Mouse (Mus musculus): Measurements from ENCODE around the gene Gm10271. TPM values are rescaled to one million over a fixed set of nuclear protein-coding genes. Genes with fewer than 3 reads are reported as not detected.
A peak's percentile ranks its signal among the peaks of the same experiment; 100 is the strongest.

Gm10271 gene
- polyA plus RNA-seq (2015; fragmentation: Nextera tagmentation; extraction: Ambion mirVana): not detected in 2 replicates

DNA sequence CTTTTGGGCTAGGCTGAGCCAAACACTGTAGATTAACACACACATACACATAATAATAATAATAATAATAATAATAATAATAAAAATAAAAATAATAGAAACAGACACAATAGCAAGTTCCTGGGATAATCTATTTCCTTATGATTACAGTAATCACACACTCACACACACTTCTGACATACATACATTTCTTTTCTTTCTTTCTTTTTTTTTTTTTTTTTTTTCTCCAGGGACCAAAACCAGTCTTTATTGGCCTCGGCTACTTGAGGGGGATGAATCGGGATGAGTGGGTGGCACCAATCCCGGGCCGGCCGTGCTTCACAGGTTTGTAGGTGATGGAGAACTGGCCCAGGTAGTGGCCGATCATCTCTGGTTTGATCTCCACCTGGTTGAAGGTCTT lies at the start of gene Gm10271:
Gene Gm10271, minus strand, starts transcription at position 101 of the 400 bp plus-strand sequence.
- no peaks in the 10 kb centered on the region for H3K4me1 ChIP-seq (ENCODE audit: control insufficient read depth, insufficient read depth, low read length)
- H3K4me2 ChIP-seq (ENCODE audit: low read depth, low read length): no peak within 1 kb of the TSS
- no peaks in the 10 kb centered on the region for H3K36me3 ChIP-seq (ENCODE audit: control insufficient read depth, insufficient read depth, low read length)
- H3K27ac ChIP-seq (ENCODE audit: low read length): no peak within 1 kb of the TSS
- no peaks in the 10 kb centered on the region for H3K9me3 ChIP-seq (ENCODE audit: control insufficient read depth, low read length)
- H3K9ac ChIP-seq (ENCODE audit: low read depth, low read length): no peak within 1 kb of the TSS
- ATAC-seq: no peak
- no peaks in the 10 kb centered on the region for H3K27me3 ChIP-seq (replicated peaks; ENCODE audit: control insufficient read depth, insufficient read depth, low read length)
- H3K4me3 ChIP-seq (ENCODE audit: low read length): no peak within 1 kb of the TSS
- WGBS: 96% methylated on average over 6 of the region's 6 CpGs

DNA sequence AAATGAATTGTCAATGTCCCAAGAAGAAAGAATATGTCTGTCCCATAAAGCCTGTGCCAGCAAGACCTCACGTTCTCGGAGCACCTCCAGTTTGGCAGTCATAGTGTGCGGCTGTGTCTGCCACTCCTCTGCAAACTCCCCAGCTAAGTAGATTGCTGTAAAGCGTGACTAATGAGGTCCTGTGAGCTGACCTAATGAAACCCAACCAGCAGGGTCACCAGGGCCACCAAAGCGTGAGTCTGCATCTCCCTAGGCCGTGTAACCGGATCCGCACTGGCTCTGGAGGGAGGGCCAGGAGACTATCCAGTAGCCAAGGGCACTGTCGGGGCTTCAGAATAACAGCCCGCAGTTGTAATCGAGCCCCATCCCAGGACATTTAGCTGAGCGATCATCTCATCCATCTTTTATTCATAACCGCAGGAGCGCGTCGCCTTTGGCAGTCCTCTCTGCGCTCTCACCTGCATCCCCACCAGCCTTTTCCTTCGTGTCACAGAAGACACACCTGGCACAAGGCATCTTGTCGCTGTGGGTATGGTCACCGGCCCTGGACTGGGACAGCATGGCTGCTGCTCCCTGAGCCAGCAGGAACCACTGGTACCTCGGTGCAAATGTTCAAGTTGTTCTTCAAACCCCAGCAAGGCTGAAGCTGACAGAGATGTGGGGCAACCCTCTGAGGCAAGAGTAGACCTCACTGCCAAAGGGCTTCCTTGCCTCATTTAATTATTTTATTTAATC lies 48.8 kb upstream of the Gm10271 start:
- no peak for ATAC-seq
- WGBS: 37% methylated on average over 21 of the region's 21 CpGs
- H3K4me2 ChIP-seq (ENCODE audit: low read depth, low read length): no peak overlapping the region

DNA sequence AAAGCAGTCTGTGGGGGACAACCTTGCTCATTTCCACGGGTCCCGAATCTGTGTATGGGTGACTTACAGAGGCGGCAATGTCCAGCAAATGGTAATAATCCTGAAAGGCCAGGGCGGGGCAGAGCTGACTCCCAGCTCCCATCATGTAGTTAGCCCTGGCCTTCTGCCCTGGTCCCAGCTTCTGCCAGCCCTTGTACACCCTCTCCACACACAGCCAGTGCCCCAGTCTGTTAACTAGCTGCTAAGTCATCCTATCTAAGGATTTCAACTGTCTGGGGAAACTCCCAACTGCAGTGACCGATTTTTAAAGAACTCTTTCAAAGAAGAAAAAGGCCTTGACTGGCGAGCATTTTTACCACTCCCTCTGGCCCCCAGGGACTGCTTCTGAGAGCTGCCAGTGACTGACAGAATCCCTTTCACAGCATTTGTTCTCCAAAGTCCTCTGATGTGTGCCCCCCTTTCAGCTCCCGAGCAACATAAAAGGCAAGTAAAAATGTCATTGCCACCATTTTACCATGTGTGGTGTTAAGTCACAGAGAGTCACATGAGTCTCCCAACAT lies 46.0 kb upstream of the Gm10271 start:
- no peaks in the 10 kb centered on the region for H3K27me3 ChIP-seq (replicated peaks; ENCODE audit: control insufficient read depth, insufficient read depth, low read length)
- no peak for ATAC-seq
- 71% methylated on average over 7 of the region's 7 CpGs for WGBS
- no peaks in the 10 kb centered on the region for H3K36me3 ChIP-seq (ENCODE audit: control insufficient read depth, insufficient read depth, low read length)
- no peak overlapping the region for H3K4me2 ChIP-seq (ENCODE audit: low read depth, low read length)
- peaks cover 5% of the 10 kb centered on the region; the same call in 1 of the 2 replicates for H3K4me1 ChIP-seq (ENCODE audit: control insufficient read depth, insufficient read depth, low read length)
- H3K9ac ChIP-seq (ENCODE audit: low read depth, low read length): no peak overlapping the region
- no peaks in the 10 kb centered on the region for H3K9me3 ChIP-seq (ENCODE audit: control insufficient read depth, low read length)
- H3K4me3 ChIP-seq (ENCODE audit: low read length): no peak overlapping the region
- no peak overlapping the region for H3K27ac ChIP-seq (ENCODE audit: low read length)

More for the DNA sequence above, 48.8 kb upstream of the Gm10271 start:
- Histone ChIP-seq H3K9me3 (ENCODE audit: control insufficient read depth, low read length) (no peaks in the 10 kb centered on the region), H3K36me3 (ENCODE audit: control insufficient read depth, insufficient read depth, low read length) (no peaks in the 10 kb centered on the region), H3K4me1 (ENCODE audit: control insufficient read depth, insufficient read depth, low read length) (0 out of 2 replicates have a peak, but pooled peaks cover 6% of the 10 kb centered on the region), H3K27me3 (replicated peaks; ENCODE audit: control insufficient read depth, insufficient read depth, low read length) (no peaks in the 10 kb centered on the region), H3K4me3 (ENCODE audit: low read length) (no peak overlapping the region), H3K27ac (ENCODE audit: low read length) (no peak overlapping the region), H3K9ac (ENCODE audit: low read depth, low read length) (no peak overlapping the region)

DNA sequence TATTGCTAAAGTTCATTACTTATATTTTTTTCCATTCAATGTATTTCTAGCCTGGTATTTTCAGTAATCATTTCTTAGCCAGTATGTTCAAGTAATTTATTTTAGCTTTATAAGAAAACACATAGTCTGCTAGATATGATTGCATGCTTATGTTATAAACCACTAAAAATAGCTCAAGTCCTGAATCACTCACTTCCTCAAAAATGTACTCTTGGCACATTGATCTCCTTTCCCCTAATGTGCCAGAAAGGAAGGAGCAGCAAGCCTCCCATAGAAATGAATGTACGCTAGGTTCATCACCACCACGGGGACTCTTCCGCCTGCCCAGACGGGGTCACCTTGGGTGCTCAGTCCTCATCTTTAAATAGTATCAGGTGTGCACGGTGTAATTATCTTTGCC lies 42.2 kb upstream of the Gm10271 start:
- ATAC-seq: no peak

DNA sequence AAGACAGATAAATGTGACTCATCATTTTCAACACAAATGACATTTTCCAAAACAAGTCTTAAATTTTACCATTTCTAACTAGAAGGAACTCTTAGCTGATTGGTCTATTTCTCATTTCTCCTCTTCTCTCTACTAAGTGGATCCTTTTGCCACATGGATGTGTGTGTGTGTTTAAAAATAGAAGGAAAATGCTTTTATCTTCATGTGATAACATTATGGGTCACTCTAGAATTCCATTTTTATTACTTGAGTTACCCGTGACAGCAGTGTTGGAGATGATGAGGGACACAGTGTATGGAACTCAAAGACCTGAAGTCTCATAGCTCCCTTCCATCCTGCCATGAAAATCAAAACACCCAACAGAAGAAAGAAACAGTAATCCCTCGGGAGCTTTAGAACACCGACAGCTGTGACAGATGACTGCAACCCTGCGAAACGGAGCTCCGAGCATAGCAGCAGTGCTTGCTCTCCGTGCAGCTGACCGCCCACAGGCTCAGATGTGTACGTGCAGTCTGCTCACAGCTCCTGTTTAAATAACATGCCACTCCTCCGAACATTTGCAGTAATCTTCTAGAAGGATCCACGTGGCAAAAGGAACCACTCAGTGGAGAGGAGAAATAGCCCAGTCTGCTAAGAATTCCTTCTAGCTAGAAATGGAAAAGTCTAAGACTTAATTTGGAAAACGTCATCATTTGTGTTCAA lies 41.4 kb upstream of the Gm10271 start:
- H3K27ac ChIP-seq (ENCODE audit: low read length): no peak overlapping the region
- H3K9me3 ChIP-seq (ENCODE audit: control insufficient read depth, low read length): no peaks in the 10 kb centered on the region
- H3K27me3 ChIP-seq (replicated peaks; ENCODE audit: control insufficient read depth, insufficient read depth, low read length): no peaks in the 10 kb centered on the region
- H3K4me1 ChIP-seq (ENCODE audit: control insufficient read depth, insufficient read depth, low read length): peaks cover 5% of the 10 kb centered on the region; the same call in 1 of the 2 replicates
- H3K9ac ChIP-seq (ENCODE audit: low read depth, low read length): no peak overlapping the region; the same call in 1 of the 2 replicates
- H3K4me2 ChIP-seq (ENCODE audit: low read depth, low read length): peak overlapping the region; percentile 30
- ATAC-seq: peak; percentile 96
- peak overlapping the region; percentile 16; the same call in 1 of the 2 replicates for H3K4me3 ChIP-seq (ENCODE audit: low read length)
- WGBS: 11% methylated on average over 12 of the region's 12 CpGs
- no peaks in the 10 kb centered on the region for H3K36me3 ChIP-seq (ENCODE audit: control insufficient read depth, insufficient read depth, low read length)

More for the DNA sequence above, 42.2 kb upstream of the Gm10271 start:
- Histone ChIP-seq H3K36me3 (ENCODE audit: control insufficient read depth, insufficient read depth, low read length) (no peaks in the 10 kb centered on the region), H3K9me3 (ENCODE audit: control insufficient read depth, low read length) (no peaks in the 10 kb centered on the region), H3K27ac (ENCODE audit: low read length) (no peak overlapping the region), H3K9ac (ENCODE audit: low read depth, low read length) (no peak overlapping the region), H3K4me3 (ENCODE audit: low read length) (no peak overlapping the region), H3K27me3 (replicated peaks; ENCODE audit: control insufficient read depth, insufficient read depth, low read length) (no peaks in the 10 kb centered on the region), H3K4me2 (ENCODE audit: low read depth, low read length) (no peak overlapping the region), H3K4me1 (ENCODE audit: control insufficient read depth, insufficient read depth, low read length) (peaks cover 5% of the 10 kb centered on the region; the same call in 1 of the 2 replicates)
- 79% methylated on average over 5 of the region's 5 CpGs for WGBS

DNA sequence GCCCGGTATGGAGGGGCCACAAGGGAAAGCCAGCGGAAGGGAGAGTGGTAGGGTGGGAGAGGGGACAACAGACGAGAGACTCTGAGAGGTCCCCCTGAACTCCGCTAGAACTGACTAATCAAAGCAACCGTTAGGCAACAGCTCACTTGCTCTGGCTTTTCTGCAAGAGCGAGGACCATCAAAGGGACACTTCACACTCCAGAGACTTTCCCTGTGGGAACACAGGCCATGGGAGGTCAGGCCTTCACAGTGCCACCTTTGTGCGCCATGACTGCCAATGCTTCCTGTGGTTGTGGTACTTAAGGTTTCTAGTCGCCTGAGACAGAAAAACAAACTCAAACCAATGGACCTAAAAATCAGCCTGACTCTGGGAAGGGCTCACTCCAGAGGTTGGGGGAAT lies 38.6 kb upstream of the Gm10271 start:
- Histone ChIP-seq H3K36me3 (ENCODE audit: control insufficient read depth, insufficient read depth, low read length) (no peaks in the 10 kb centered on the region), H3K4me1 (ENCODE audit: control insufficient read depth, insufficient read depth, low read length) (peaks cover 5% of the 10 kb centered on the region; the same call in 1 of the 2 replicates), H3K27me3 (replicated peaks; ENCODE audit: control insufficient read depth, insufficient read depth, low read length) (no peaks in the 10 kb centered on the region), H3K4me2 (ENCODE audit: low read depth, low read length) (no peak overlapping the region), H3K27ac (ENCODE audit: low read length) (no peak overlapping the region), H3K4me3 (ENCODE audit: low read length) (no peak overlapping the region), H3K9ac (ENCODE audit: low read depth, low read length) (no peak overlapping the region), H3K9me3 (ENCODE audit: control insufficient read depth, low read length) (no peaks in the 10 kb centered on the region)
- no peak for ATAC-seq
- 79% methylated on average over 8 of the region's 8 CpGs for WGBS

DNA sequence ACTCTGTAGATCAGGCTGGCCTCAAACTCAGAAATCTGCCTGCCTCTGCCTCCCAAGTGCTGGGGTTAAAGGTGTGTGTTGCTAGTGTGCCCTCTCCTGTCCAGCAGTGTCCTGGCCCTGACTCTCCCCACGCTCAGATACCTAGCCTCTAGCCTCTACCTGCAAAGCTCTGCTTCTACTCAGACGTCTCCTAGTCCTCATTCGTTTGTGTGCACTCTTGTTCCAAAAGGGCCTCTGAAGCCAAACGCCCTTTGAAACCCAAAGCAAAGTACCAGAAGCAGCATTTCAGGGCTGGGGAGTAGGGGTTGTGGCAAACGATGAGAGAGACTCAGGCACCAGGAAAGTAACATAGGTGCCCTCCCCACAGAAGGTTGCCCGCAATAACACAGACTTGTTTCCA lies 37.3 kb upstream of the Gm10271 start:
- Histone ChIP-seq H3K27ac (ENCODE audit: low read length) (no peak overlapping the region), H3K9ac (ENCODE audit: low read depth, low read length) (no peak overlapping the region), H3K4me1 (ENCODE audit: control insufficient read depth, insufficient read depth, low read length) (peaks cover 5% of the 10 kb centered on the region; the same call in 1 of the 2 replicates), H3K36me3 (ENCODE audit: control insufficient read depth, insufficient read depth, low read length) (no peaks in the 10 kb centered on the region), H3K4me3 (ENCODE audit: low read length) (no peak overlapping the region), H3K27me3 (replicated peaks; ENCODE audit: control insufficient read depth, insufficient read depth, low read length) (no peaks in the 10 kb centered on the region), H3K9me3 (ENCODE audit: control insufficient read depth, low read length) (no peaks in the 10 kb centered on the region), H3K4me2 (ENCODE audit: low read depth, low read length) (no peak overlapping the region)
- no peak for ATAC-seq
- 83% methylated on average over 6 of the region's 6 CpGs for WGBS

DNA sequence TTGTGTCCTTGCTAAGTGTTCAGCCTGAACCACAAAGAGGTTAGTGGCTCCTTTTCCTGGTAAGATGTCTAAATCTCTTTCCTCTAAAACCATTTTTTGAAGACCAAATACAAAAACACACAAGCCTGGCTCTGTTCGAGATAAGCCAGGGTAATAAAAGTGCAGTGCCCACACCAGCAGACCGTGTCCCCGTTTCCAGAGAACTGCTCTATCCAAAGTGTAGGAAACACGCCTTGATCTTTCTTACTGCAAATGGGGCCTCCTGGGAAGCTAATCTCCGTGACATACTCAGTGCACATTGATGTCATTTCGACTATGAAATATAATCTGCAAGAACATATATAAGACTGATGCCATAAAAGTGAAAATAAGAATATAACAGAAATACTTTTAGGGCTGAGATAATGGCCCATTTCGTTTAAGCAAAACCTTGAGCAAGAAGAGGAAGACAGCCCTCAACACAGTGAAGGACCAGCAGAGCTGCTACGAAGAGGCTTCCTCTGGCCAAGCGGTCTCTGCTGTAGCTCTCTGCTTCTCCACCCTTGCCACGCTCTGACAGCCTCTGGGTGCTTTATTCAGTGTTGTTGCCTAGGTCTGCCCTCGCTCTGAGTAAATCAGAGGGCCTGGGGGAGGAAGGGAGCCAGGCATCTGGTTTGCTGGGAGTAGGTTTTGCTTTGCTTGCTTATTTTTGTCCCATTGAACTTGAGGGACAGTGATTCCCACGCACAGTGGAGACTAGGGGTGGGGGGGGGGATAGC lies 33.5 kb upstream of the Gm10271 start:
- H3K36me3 ChIP-seq (ENCODE audit: control insufficient read depth, insufficient read depth, low read length): no peaks in the 10 kb centered on the region
- H3K9me3 ChIP-seq (ENCODE audit: control insufficient read depth, low read length): no peaks in the 10 kb centered on the region
- no peak overlapping the region for H3K27ac ChIP-seq (ENCODE audit: low read length)
- no peak overlapping the region for H3K4me3 ChIP-seq (ENCODE audit: low read length)
- H3K27me3 ChIP-seq (replicated peaks; ENCODE audit: control insufficient read depth, insufficient read depth, low read length): no peaks in the 10 kb centered on the region
- H3K4me2 ChIP-seq (ENCODE audit: low read depth, low read length): no peak overlapping the region
- no peak overlapping the region for H3K9ac ChIP-seq (ENCODE audit: low read depth, low read length)
- WGBS: 48% methylated on average over 12 of the region's 12 CpGs
- ATAC-seq: peak; percentile 73
- H3K4me1 ChIP-seq (ENCODE audit: control insufficient read depth, insufficient read depth, low read length): no peaks in the 10 kb centered on the region

DNA sequence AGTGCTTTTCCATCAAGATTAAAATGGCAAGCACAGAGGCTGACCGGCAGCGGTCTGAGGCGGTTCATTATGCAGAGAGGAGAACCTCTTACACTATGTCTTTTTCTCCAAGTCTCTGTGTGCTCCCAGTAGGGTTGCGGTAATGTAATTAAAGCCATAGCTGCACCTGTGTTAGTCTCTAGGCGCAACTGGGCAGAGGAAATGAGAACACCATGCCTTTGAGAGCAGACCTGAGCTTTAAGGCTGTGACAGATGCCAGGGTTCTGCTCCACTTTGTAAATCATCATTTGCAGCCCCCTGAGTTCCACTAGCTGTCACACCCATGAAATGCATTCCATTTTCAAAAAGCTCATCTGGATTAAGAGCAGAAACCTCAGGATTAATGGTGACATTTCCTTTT lies 32.3 kb upstream of the Gm10271 start:
- 83% methylated on average over 5 of the region's 5 CpGs for WGBS
- Histone ChIP-seq H3K27ac (ENCODE audit: low read length) (no peak overlapping the region), H3K9ac (ENCODE audit: low read depth, low read length) (no peak overlapping the region), H3K4me3 (ENCODE audit: low read length) (no peak overlapping the region), H3K4me1 (ENCODE audit: control insufficient read depth, insufficient read depth, low read length) (no peaks in the 10 kb centered on the region), H3K9me3 (ENCODE audit: control insufficient read depth, low read length) (no peaks in the 10 kb centered on the region), H3K4me2 (ENCODE audit: low read depth, low read length) (no peak overlapping the region), H3K36me3 (ENCODE audit: control insufficient read depth, insufficient read depth, low read length) (no peaks in the 10 kb centered on the region), H3K27me3 (replicated peaks; ENCODE audit: control insufficient read depth, insufficient read depth, low read length) (no peaks in the 10 kb centered on the region)
- no peak for ATAC-seq

Data from intestine, embryonic 16.5 days (tissue).